Mouse (Mus musculus) urinary bladder, postnatal 25 days (tissue): ENCODE data around the gene Depp1.
"Not testable (repeated sequence)": the region's sequence is repeated elsewhere in the genome, so short reads cannot be mapped to it uniquely, and the experiment has no call there.

Experiments used
- DNase-seq: peaks from one replicate; pipeline ENCODE4 v3.0.0; 2022; ENCODE audit warnings: low spot score

Gene Depp1

DNA sequence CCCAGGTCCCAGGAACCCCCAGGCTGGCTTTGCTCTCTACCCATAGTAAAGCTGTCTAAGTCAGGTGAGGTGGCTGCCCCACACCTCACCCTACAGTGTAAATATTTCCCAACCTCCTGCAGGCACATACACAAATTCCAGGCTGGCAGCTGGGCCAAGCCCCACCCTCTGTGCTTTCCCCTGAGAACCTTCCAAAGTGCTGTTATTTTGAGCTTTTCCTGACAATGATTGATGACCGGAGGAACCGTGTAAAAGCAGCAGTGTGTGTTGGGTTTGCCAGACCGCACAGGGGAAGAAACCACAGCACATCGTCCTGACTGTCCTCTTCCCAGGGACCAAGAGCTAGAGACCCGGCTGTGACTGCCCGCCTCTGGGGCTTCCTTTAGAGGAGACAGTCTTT is at the start of gene Depp1:
Gene Depp1, plus strand, starts transcription at position 204 of the 400 bp plus-strand sequence.
- DNase-seq, result peak; percentile 57

DNA sequence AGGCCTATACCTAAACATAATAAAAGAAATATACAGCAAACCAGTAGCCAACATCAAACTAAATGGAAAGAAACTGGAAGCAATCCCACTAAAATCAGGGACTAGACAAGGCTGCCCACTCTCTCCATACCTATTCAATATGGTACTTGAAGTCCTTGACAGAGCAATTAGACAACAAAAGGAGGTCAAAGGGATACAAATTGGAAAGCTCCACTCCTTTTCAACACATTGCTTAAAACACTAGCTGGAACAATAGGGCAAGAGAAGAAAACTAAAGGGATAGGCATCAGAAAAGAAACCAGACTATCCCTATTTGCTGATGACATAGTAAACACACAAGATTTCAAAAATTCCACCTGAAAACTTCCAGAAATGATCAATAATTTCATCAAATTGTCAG is 49.4 kb upstream of the Depp1 start:
- DNase-seq, result not testable (repeated sequence)

DNA sequence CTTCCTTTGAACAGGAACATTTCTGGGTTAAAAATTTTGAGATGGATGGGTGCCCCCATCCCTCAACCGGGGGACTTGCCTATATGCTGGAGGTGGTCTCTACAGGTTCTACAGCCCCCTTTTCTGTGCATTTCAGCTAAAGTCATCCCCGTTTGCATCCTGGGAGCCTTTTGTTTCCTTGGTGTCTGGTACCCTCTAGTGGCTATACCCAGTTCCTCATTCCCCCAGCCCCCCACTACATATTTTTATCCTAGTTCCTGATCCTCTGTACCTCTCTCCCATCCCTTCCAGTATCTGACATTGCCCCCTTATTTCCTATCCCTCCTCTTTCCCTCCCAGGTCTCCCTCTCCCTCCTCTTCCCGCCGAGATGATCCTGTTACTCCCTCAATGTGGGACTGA is 43.2 kb upstream of the Depp1 start:
- DNase-seq, result no peak

DNA sequence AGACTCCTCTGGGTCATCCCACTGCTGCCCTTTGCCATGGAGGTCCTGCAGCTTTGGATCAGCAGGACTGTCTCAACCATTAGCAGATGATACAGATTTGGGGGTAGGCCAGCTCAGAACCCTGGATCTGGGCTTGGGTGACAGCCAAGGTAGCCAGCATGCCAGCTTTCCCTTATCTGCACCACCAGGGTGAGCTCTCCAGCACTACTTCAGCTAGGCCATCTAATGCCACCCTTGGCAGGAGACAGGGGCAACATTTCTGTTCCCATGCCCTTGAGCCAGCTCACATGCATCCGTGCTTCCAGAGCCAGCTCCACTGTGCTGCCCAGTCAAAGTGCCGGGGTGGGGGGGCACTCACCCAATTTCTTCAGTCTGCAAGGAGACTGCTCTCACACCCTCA is 34.7 kb upstream of the Depp1 start:
- DNase-seq, result no peak

DNA sequence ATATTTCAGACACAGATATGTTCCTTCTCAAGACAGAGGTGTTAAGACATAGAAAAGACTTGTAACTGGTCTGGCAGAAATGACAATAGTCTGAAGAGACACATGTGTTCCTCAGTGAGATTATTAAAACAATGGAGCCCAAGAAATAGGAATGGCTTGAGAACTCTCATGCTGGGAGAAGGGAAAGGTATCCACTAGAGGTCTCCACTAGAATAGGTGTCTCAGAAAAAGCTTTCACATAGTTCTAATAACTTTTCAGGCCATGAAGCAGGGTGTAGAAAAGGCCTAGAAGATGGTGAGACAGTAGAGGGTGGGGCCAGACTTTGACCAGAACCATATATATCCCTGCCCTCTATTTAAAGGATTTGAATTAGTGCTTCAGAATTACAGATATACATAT is 32.3 kb upstream of the Depp1 start:
- DNase-seq, result no peak

GRCm38 (mm10) chr6:116621318-116622023 is 28.9 kb upstream of the Depp1 start:
- DNase-seq, result no peak

DNA sequence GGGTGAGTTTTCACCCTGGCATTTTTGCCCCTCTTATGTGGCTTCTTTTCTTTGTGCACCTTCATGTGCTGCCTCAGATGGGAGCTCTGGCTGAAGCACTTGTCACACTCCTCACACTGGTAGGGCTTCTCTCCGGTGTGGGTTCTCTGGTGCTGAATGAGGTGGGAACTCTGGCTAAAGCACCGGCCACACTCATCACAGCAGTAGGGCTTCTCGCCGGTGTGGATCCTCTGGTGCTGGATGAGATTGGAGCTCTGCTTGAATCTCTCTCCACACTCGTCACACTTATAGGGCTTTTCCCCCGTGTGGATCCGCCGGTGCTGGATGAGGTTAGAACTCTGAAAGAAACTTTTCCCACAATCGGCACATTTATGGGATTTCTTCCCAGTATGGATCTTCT is 24.0 kb upstream of the Depp1 start:
- DNase-seq, result not testable (repeated sequence)

GRCm38 (mm10) chr6:116628095-116628494 is 22.3 kb upstream of the Depp1 start:
- DNase-seq, result no peak

- DNase-seq, result peak; percentile 60
These were observed 21.8 kb upstream of the Depp1 start, which contains the start of gene Zfp422 for GRCm38 (mm10) chr6:116628539-116629171. Zfp422 (minus strand) TSS chr6:116628999.

GRCm38 (mm10) chr6:116629766-116630165 is 20.6 kb upstream of the Depp1 start:
- no peak for DNase-seq

DNA sequence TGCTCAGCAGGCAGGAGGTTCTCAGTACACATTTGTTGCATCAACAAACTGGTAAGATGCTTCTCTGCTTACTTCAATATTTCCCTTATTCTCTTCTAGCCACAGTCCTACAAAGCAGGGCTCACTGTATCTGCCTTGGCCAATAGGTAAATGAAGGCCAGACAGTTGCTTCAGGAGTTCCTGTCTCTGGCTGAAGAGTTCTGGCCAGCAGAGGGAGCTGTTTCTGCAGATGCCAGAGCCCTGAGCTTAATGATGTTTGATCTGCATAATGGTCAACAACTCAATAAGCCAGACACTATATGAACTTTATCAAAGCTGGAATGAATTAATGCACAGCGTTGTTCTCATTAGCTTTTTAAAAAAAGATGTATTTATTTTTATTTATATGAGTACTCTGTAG is 18.3 kb upstream of the Depp1 start:
- peak; percentile 82 for DNase-seq

DNA sequence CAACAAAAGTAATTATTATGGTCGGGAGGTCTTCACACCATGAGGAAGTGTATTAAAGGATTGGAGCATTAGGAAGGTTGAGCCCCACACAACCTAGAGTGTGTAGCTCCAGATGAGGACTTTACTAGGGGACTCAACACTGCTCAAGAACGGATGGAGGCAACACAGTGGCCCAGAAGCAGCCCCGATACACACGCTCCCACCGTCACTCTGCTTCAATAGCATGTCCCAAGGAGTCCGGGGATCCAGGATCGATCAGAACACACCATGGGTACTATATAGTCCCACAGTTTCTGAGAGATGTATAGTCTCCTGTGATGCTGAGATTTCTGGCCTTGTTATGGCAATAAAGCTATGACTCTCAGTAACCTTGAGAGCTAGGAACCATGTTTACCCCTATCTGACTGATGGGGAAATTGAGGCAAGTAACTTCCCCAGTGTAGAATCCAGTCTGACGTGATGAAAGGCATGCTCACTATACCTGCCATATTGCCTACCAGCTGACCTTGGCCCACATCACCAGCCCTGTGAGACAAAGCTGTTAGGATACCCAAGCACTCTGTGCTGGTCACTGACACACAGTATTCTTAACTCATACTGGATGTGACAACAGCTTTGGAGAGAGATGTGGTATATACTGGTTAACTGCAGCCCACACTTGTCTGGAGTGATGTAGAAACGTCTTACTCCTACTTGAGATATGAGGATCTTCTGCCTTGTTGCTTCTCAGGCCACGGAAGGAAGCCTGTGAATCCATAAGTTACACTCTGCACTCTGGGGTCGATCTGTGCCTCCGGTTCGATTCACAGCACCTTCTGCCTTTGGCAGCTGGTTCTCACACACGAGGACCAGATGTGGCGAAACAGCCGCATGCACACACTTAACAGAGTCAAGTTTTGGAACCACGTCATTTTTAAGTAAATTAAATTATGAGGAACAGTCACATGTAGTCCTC is 16.4 kb upstream of the Depp1 start:
- no peak for DNase-seq

GRCm38 (mm10) chr6:116635251-116636180 is 14.9 kb upstream of the Depp1 start:
- peak; percentile 35 for DNase-seq

- no peak for DNase-seq
These were observed 13.7 kb upstream of the Depp1 start for GRCm38 (mm10) chr6:116636581-116637235.

- DNase-seq, result no peak
These were observed 12.9 kb upstream of the Depp1 start for GRCm38 (mm10) chr6:116637496-116637895.

DNA sequence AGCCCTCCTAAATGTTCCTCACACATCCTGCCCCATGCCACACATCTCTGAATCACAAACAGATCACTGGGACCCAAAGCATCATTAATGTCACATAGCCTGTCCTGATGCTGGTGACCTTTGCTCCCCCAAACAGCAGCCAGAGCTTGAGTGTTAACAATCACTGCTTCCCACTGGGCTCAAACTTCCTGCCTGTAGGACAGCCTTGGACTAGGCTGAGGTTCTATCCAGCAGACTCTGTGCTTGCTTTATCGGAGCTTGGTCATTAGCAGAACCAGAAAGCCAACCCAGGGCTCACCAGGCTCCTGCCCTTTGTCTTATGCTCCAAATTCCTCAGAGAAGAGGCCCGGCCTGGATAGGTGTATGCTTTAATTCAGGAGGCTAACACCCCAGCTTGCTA is 11.5 kb upstream of the Depp1 start:
- no peak for DNase-seq

DNA sequence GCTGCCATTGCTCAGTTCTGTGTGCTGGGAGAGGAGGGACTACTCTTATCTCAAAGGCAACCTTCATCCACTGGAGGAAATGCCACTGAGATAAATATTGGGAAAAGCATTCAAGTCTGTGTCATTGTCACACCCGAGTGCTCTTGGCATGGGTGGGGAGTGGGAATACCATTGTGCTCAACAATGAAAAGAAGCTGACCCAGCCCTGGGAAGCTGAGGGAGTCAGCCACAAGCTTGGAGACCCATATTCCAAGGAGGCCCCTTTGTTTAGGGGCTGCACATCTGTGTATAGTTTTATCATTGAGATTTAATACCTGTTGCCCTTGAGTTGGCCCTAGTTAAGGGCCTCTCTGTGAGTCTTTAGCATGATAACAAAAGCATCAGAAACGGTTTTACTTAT is 10.7 kb upstream of the Depp1 start:
- no peak for DNase-seq

DNA sequence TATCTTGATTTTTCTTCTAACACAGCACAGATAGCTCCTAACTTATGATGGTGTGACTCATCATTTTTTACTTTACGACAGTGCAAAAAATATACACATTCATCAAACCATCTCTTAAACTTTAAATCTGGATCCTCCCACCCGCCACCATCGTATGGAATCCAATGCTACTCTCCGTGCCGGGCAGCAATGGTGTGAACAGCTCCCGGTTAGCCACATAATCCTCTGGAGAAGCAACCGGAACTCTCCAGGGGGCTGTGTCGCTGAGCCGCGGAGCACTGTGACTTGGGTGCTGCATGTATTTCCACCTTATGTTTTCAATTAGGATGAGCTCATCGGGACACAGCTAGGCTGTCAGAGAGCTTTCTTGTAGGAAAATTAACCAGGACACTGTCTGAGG is 7.5 kb upstream of the Depp1 start:
- DNase-seq, result no peak

DNA sequence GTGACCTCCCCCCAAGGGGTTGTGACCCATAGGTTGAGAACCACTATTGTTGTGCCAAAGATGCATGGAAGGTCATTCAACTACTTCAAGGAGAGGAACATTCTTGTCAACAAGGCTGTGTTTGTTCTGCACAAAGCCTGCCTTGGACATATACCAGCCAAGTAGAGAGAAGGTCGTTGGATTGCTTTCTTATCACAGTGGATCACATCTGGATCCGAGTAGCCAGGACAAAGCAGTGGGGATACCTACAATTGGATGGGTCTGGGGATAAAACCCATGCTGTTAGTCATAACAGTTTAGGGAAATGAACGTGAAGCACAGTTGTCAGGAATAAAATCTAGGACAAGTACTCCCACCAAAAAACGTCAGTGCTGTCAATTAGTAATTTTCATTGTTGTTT is 6.5 kb upstream of the Depp1 start:
- DNase-seq, result no peak

DNA sequence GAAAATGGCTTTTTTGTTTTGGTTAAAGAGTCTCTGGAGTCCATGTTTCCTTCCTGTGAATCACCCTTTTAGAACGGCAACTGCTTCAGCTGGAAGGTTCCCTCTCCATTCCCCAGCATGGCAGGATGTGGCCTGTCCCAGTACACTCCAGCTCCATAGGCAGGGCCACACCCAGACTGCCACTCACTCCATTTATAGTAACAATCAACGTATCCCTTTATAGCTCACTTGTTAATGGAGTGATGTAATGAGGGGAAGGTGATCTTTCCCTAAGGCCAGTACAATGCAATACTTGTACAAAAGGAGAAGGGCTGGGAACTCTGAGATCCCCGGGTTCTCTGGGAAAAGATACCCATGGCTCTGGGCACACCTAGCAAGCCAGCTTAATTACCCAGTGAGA is 6.1 kb upstream of the Depp1 start:
- no peak for DNase-seq

GRCm38 (mm10) chr6:116647763-116648162 is 2.6 kb upstream of the Depp1 start:
- no peak for DNase-seq
